Mouse (Mus musculus): Measurements from ENCODE around the gene Iqgap2. TPM values are rescaled to one million over a fixed set of nuclear protein-coding genes. Genes with fewer than 3 reads are reported as not detected.

Gene Iqgap2
- total and polyA plus RNA-seq, 3 experiments, result 0.27 to 0.32 TPM; not detected in 1

DNA sequence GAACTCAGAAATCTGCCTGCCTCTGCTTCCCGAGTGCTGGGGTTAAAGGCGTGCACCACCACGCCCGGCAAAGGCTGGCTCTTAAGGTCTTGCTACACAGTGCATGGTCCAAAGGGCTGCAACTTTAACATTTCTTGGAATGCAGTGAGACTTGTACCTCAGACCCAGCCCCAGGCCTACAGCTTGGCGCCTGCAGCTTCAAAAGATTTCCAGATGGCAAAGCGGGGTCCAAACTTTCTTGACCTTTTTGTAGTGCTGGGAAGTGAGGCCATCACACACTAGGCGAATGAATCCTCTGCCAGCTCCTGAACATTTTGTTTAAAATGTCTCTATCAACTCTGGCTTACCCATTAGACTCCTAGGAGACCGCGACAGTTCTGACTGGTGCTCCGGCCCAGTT is 294.1 kb downstream of the Iqgap2 start:
- no peak for DNase-seq (ENCODE audit: low read depth, low spot score)
- Histone ChIP-seq H3K9me3 (replicated peaks; ENCODE audit: insufficient read depth, low read length) (no peaks in the 10 kb centered on the region), H3K4me1 (ENCODE audit: control insufficient read depth in 1 of 2, insufficient read depth in 2 of 2, low read length in 2 of 2) (peaks cover 0 to 2% of the 10 kb centered on the region in 2 experiments; a peak in 2 of 4 replicates), H3K36me3 (ENCODE audit: control insufficient read depth in 1 of 2, insufficient read depth in 2 of 2, low read length in 2 of 2) (no peaks in the 10 kb centered on the region), H3K4me3 (ENCODE audit: control insufficient read depth in 1 of 2, insufficient read depth in 1 of 2, low read depth in 2 of 2, low read length in 2 of 2) (no peak overlapping the region), H3K27ac (ENCODE audit: control insufficient read depth, low read depth, low read length) (no peak overlapping the region), H3K27me3 (ENCODE audit: control insufficient read depth in 1 of 2, insufficient read depth in 2 of 2, low read length in 2 of 2) (no peaks in the 10 kb centered on the region), H3K9ac (ENCODE audit: control insufficient read depth, low read depth, low read length, poor library complexity, severe bottlenecking) (no peak overlapping the region), H3K79me2 (ENCODE audit: control insufficient read depth, insufficient read depth, low read length, poor library complexity) (no peaks in the 10 kb centered on the region)
- no peak for TF ChIP-seq MEF2A (IDR thresholded peaks at IDR 0.05; ENCODE audit: extremely low read depth, insufficient replicate concordance, low read depth, low read length, poor library complexity, severe bottlenecking)
- TF ChIP-seq USF2 (IDR thresholded peaks at IDR 0.05; ENCODE audit: borderline replicate concordance in 1 of 2, insufficient read depth in 1 of 2, low read depth in 1 of 2, low read length in 2 of 2), result no peak
- no peak for TF ChIP-seq RAD21 (IDR thresholded peaks at IDR 0.05; ENCODE audit: low read depth, low read length)
- TF ChIP-seq JUND (IDR thresholded peaks at IDR 0.05; ENCODE audit: low read depth, low read length), result no peak
- TF ChIP-seq SMC3 (IDR thresholded peaks at IDR 0.05; ENCODE audit: low read depth, low read length), result no peak
- no peak for TF ChIP-seq CTCF (IDR thresholded peaks at IDR 0.05 in 2 of 3, conservative IDR thresholded peaks at IDR 0.05 in 1 of 3; ENCODE audit: control insufficient read depth in 1 of 3, insufficient read depth in 1 of 3, low read depth in 2 of 3, low read length in 3 of 3, poor library complexity in 1 of 3, severe bottlenecking in 1 of 3)
- no peak for TF ChIP-seq GABPA (IDR thresholded peaks at IDR 0.05; ENCODE audit: low read depth, low read length)
- no peak for TF ChIP-seq BHLHE40 (IDR thresholded peaks at IDR 0.05; ENCODE audit: borderline replicate concordance, low read depth, low read length)
- no peak for TF ChIP-seq ZMIZ1 (IDR thresholded peaks at IDR 0.05; ENCODE audit: low read depth, low read length)
- TF ChIP-seq ETS1 (IDR thresholded peaks at IDR 0.05; ENCODE audit: low read depth, low read length), result no peak
- TF ChIP-seq TCF12 (IDR thresholded peaks at IDR 0.05; ENCODE audit: low read depth, low read length), result no peak
- no peak for TF ChIP-seq TBP (IDR thresholded peaks at IDR 0.05; ENCODE audit: low read depth, low read length)
- TF ChIP-seq ZNF384 (IDR thresholded peaks at IDR 0.05; ENCODE audit: low read depth, low read length), result no peak
- no peak for TF ChIP-seq MXI1 (IDR thresholded peaks at IDR 0.05; ENCODE audit: low read depth, low read length)
- no peak for TF ChIP-seq MYC (IDR thresholded peaks at IDR 0.05; ENCODE audit: low read depth, low read length)
- no peak for TF ChIP-seq SIN3A (IDR thresholded peaks at IDR 0.05; ENCODE audit: low read length)

DNA sequence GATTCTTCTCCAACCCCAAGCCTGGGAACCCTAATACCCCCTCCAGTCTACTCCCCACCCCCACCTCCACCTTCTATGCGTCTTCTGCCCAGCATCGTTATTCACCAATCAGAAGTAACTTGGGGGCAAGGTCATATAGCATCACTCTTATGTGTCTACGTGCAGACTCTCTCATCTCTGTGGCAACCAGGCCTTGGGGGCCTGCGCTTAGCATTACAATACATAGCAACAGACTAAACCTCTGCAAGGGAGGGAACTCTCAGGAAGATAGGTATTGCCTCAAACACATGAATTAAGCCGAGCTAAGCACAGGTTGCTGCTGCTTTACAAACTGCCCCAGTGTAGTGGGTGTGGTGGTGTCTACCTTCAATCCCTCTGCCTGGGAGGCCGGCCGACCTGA is 295.0 kb downstream of the Iqgap2 start:
- peaks cover 0 to 2% of the 10 kb centered on the region in 2 experiments; a peak in 2 of 4 replicates for H3K4me1 ChIP-seq (ENCODE audit: control insufficient read depth in 1 of 2, insufficient read depth in 2 of 2, low read length in 2 of 2)
- no peaks in the 10 kb centered on the region for H3K9me3 ChIP-seq (replicated peaks; ENCODE audit: insufficient read depth, low read length)
- H3K4me3 ChIP-seq (ENCODE audit: control insufficient read depth in 1 of 2, insufficient read depth in 1 of 2, low read depth in 2 of 2, low read length in 2 of 2), result no peak overlapping the region
- H3K36me3 ChIP-seq (ENCODE audit: control insufficient read depth in 1 of 2, insufficient read depth in 2 of 2, low read length in 2 of 2), result no peaks in the 10 kb centered on the region
- no peak overlapping the region for H3K27ac ChIP-seq (ENCODE audit: control insufficient read depth, low read depth, low read length)
- H3K79me2 ChIP-seq (ENCODE audit: control insufficient read depth, insufficient read depth, low read length, poor library complexity), result no peaks in the 10 kb centered on the region
- H3K9ac ChIP-seq (ENCODE audit: control insufficient read depth, low read depth, low read length, poor library complexity, severe bottlenecking), result no peak overlapping the region
- no peak for DNase-seq (ENCODE audit: low read depth, low spot score)
- no peak for TF ChIP-seq CHD1 (IDR thresholded peaks at IDR 0.05; ENCODE audit: low read depth, low read length)
- no peak for TF ChIP-seq CHD2 (IDR thresholded peaks at IDR 0.05; ENCODE audit: low read length)
- TF ChIP-seq GABPA (IDR thresholded peaks at IDR 0.05; ENCODE audit: low read depth, low read length), result no peak
- H3K27me3 ChIP-seq (ENCODE audit: control insufficient read depth in 1 of 2, insufficient read depth in 2 of 2, low read length in 2 of 2), result no peaks in the 10 kb centered on the region
